Mouse (Mus musculus) embryo, embryonic 10 days (tissue): ENCODE measurements around the gene Baiap2.

Experiments
- DNase-seq: peaks from one replicate; pipeline ENCODE4 v3.0.0-alpha.2; 2015; ENCODE audit warnings: low spot score

Baiap2 gene

GRCm38 (mm10) chr11:120045341-120045740, 102.8 kb downstream of the Baiap2 start:
- DNase-seq, result no peak

DNA sequence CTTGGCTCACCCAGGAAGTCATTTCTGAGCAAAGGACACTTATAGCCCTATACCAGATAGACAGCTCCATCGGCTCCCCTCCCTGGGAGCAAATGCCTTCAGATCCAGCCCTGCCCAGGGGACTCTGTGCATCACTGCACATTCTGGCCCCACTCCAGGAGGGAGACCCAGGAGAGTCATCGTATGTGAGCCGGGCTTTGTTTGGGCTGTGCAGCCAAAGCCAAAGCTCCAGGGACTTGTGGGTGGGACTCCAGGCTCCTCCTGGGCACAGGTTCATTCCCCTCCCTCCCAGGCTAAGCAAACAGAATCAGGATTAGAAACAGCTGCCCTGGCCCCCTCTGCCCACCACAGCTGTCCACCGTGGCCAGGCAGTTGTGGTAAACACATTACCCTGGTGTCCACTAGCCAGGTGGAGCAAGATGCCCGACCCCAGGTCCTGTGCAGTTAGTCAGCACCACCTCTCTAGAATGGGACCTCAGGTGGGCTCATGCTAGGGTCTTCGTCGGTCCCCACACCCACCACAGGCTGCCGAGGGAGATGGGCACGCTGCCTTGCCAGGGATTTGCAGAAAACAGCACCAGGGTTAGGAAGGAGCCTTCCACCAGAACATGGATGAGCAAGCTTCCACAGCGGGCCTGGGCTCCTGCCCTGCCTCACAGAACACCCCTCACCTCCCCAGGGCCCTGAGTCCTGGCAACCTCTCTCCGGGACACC, 103.4 kb downstream of the Baiap2 start:
- DNase-seq, result no peak

GRCm38 (mm10) chr11:120046553-120047191, 104.1 kb downstream of the Baiap2 start, which contains the start of gene Aatk:
TSS of gene Aatk (minus strand) at chr11:120047167.
- DNase-seq, result peak; percentile 51

DNA sequence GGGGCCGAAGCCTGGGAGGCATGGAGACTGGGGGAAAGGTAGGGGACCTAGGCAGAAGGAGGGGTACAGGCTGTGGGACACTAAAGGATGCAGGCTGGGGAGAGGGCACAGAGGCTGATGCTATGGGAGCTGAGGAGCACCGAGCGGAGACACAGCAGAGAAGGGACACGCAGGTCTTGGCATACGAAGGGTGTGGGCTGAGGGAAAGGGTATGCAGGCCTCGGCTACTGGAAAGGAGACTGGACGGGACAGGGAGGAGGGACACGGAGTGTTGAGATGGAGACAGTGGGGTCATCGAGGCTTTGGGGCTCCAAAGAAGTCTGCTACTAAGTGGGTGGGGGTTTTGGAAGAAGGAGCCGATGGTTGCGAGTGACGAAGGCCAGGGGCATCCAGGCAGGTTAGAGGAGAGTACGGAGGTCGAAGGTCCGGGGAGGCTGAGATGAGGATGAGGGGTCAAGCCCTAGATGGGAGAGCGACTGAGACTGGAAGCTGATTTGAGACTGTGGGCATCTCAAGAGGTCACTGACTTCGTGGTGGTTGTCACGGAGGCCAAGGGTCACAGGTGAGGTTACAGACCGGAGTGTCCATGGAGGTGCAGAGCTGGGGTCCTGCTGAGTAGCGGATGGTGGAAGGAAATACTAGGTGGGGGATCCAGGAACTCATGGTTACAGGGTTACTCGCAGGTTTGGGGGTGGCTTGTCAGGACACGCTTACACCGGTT, 105.1 kb downstream of the Baiap2 start:
- DNase-seq, result peak; percentile 52

DNA sequence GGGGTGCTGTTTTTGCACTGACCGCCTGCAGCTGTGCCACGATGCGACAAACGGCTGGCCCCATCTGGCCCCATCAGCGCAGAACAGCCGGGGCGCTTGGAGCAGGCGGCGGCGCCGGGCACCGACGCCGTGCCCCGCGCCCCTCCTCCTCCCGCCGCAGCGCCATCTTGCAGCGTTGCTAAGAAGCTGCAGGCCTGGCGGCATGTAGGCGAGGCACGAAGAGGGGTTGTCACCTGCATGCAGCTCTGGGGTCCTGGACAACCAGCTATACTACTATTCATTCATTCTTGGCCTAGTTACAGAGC, 105.6 kb downstream of the Baiap2 start:
- DNase-seq, result peak; percentile 74

GRCm38 (mm10) chr11:120049067-120049466, 106.5 kb downstream of the Baiap2 start:
- DNase-seq, result no peak

- no peak for DNase-seq
Observed at GRCm38 (mm10) chr11:120051124-120051811, 108.7 kb downstream of the Baiap2 start.

- no peak for DNase-seq
Observed at GRCm38 (mm10) chr11:120052274-120052673, 109.7 kb downstream of the Baiap2 start.

GRCm38 (mm10) chr11:120053846-120054245, 111.3 kb downstream of the Baiap2 start:
- DNase-seq, result no peak

DNA sequence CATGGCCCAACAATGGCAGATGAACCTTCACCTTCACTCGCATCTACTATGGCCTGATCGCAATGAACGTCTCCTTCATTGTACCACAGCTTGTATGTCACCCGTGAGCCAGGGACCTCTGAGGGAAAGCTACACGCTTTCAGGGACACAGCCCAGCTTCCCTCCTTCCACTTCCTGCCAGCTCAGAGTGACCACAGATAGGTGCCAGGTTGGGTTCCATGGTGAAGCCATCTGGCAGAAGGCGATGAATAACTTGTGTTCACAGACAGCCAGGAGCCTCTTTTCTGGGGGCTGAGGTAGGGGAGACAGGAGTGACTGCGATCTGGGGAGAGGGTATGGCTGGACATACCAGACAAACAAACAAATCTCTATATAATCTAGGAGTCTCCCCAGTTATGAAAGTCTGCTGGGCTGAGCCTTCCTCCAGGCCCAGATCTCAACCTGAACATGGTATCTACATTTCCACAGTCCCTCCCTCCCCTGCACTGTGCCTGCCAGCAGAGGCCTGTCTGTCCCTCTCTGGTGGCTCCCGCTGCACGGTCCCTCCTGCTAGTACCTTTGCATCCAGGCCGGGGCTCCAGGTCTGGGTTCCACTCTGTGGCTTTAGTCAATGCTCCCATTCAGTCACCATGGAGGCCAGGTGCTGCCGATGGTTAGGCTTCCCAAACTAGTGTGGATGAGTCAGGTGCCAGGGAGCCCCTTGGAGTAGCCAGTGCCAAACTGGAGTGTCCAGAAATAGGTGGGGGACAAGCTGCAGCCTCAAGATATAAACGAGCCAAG, 113.6 kb downstream of the Baiap2 start:
- no peak for DNase-seq
